Mouse (Mus musculus) pancreas, adult 10 weeks (tissue): ENCODE results near the gene Ppm1n. TPM values are rescaled to one million over a fixed set of nuclear protein-coding genes. Genes with fewer than 3 reads are reported as not detected.

Experiments used
- polyA plus RNA-seq: library from polyadenylated mRNA; stranded (reverse); fragments of 350-450 nt; fragmentation: Illumina TruSeq; extraction: RNeasy Lipid Tissue Mini Kit (QIAGEN cat#74804); gene quantifications from one replicate; pipeline ENCODE4 v1.2.3, GENCODE M21; 2015; ENCODE audit warnings: low read depth, low replicate concordance; ENCODE audit not compliant: insufficient read depth

Ppm1n gene
- not detected for polyA plus RNA-seq

GRCm38 (mm10) chr7:19279581-19280114 is at the start of gene Ppm1n:
Ppm1n (minus strand) TSS chr7:19280064.

GRCm38 (mm10) chr7:19309884-19310641 is 30.2 kb upstream of the Ppm1n start, which contains the start of gene Fosb:
Fosb (minus strand) TSS chr7:19310051.

GRCm38 (mm10) chr7:19282385-19282784 is 2.5 kb upstream of the Ppm1n start, which contains the start of gene Rtn2:
Rtn2 (plus strand) TSS chr7:19282624.

GRCm38 (mm10) chr7:19271238-19272172 is 8.4 kb downstream of the Ppm1n start, which contains the start of gene Vasp:
Vasp (minus strand) TSS chr7:19271817.

GRCm38 (mm10) chr7:19227883-19228792 is 51.7 kb downstream of the Ppm1n start, which contains the start of gene Opa3:
Opa3 (plus strand) TSS chr7:19228334.

Other genes with a start within 250 kb of the Ppm1n start
- gene Rsph6a, start 225.4 kb downstream of the Ppm1n start, polyA plus RNA-seq, result not detected
- 10.7 TPM for gene Dmwd, start 203.8 kb downstream of the Ppm1n start, polyA plus RNA-seq
- gene Dmpk, start 196.2 kb downstream of the Ppm1n start, polyA plus RNA-seq, result 15.3 TPM
- 8.4 TPM for gene Six5, start 185.5 kb downstream of the Ppm1n start, polyA plus RNA-seq
- gene Gm4969, start 161.7 kb downstream of the Ppm1n start, polyA plus RNA-seq, result not detected
- 1.5 TPM for gene Fbxo46, start 160.2 kb downstream of the Ppm1n start, polyA plus RNA-seq
- 5.5 TPM for gene Qpctl, start 130.8 kb downstream of the Ppm1n start, polyA plus RNA-seq
- 17.7 TPM for gene Snrpd2, start 130.3 kb downstream of the Ppm1n start, polyA plus RNA-seq
- gene Gipr, start 113.9 kb downstream of the Ppm1n start, polyA plus RNA-seq, result 6.9 TPM
- gene Eml2, start 103.6 kb downstream of the Ppm1n start, polyA plus RNA-seq, result 6.4 TPM
- gene Gpr4, start 67.5 kb downstream of the Ppm1n start, polyA plus RNA-seq, result 3.5 TPM
- 3.2 TPM for gene Opa3, start 51.7 kb downstream of the Ppm1n start, polyA plus RNA-seq
- 15.6 TPM for gene Vasp, start 8.2 kb downstream of the Ppm1n start, polyA plus RNA-seq
- gene Rtn2, start 2.6 kb upstream of the Ppm1n start, polyA plus RNA-seq, result 0.98 TPM
- gene Fosb, start 30.0 kb upstream of the Ppm1n start, polyA plus RNA-seq, result 3.5 TPM
- 11.2 TPM for gene Ercc1, start 64.7 kb upstream of the Ppm1n start, polyA plus RNA-seq
- 2.5 TPM for gene Cd3eap, start 79.4 kb upstream of the Ppm1n start, polyA plus RNA-seq
- gene Ppp1r13l, start 79.7 kb upstream of the Ppm1n start, polyA plus RNA-seq, result 2.4 TPM
- 7.7 TPM for gene Ercc2, start 101.9 kb upstream of the Ppm1n start, polyA plus RNA-seq
- 4.6 TPM for gene Klc3, start 124.0 kb upstream of the Ppm1n start, polyA plus RNA-seq
- gene Ckm, start 124.7 kb upstream of the Ppm1n start, polyA plus RNA-seq, result 0.68 TPM
- gene Mark4, start 178.8 kb upstream of the Ppm1n start, polyA plus RNA-seq, result 7.8 TPM
- gene Exoc3l2, start 183.3 kb upstream of the Ppm1n start, polyA plus RNA-seq, result 14.3 TPM
- gene Bloc1s3, start 228.3 kb upstream of the Ppm1n start, polyA plus RNA-seq, result 1.00 TPM
- 19.1 TPM for gene Trappc6a, start 228.3 kb upstream of the Ppm1n start, polyA plus RNA-seq
- not detected for gene Nkpd1, start 237.8 kb upstream of the Ppm1n start, polyA plus RNA-seq